Mouse (Mus musculus): ENCODE measurements around the gene Nt5c. TPM values are rescaled to one million over a fixed set of nuclear protein-coding genes. Genes with fewer than 3 reads are reported as not detected.
A peak's percentile ranks its signal among the peaks of the same experiment; 100 is the strongest.

Nt5c gene
- polyA plus RNA-seq, 1 experiment: 145 TPM

DNA sequence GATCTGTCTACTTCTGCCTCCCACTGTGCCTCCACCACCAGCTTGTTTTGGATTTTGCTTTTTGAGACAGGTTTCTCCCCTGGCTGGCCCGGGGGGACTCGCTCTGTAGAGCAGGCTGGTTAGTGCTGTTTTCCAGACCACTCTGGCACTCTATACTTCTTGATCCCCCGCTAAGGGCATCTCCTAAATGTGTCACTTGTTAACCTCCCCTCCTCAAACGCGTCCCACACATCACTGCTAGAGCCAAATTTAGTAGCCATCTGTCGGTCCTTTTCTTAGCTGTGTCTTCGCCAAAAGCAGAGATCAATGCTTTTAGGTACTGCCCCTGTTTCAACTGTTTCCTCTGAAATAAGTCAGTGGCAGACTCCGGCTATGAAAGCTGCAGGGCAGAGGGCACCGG lies 27.0 kb upstream of the Nt5c start:
- H3K27ac ChIP-seq (ENCODE audit: control insufficient read depth, insufficient read depth, low read length): no peak overlapping the region
- TF ChIP-seq CTCF (IDR thresholded peaks at IDR 0.05; ENCODE audit: borderline replicate concordance, control insufficient read depth, extremely low read depth, insufficient read depth, low read length, poor library complexity) (no peak), POLR2A (IDR thresholded peaks at IDR 0.05; ENCODE audit: control insufficient read depth, extremely low read depth, insufficient read depth, low read length, poor library complexity) (no peak)
- peaks cover 12% of the 10 kb centered on the region for H3K36me3 ChIP-seq (ENCODE audit: control insufficient read depth, insufficient read depth, low read length)
- 91% methylated on average over 9 of the region's 9 CpGs for WGBS
- H3K4me3 ChIP-seq (ENCODE audit: control insufficient read depth, insufficient read depth, low read length): no peak overlapping the region
- H3K27me3 ChIP-seq (ENCODE audit: control insufficient read depth, insufficient read depth, low read length): no peaks in the 10 kb centered on the region
- H3K4me1 ChIP-seq (replicated peaks; ENCODE audit: control insufficient read depth, insufficient read depth, low read length): peaks cover 5% of the 10 kb centered on the region
- no peak for DNase-seq

DNA sequence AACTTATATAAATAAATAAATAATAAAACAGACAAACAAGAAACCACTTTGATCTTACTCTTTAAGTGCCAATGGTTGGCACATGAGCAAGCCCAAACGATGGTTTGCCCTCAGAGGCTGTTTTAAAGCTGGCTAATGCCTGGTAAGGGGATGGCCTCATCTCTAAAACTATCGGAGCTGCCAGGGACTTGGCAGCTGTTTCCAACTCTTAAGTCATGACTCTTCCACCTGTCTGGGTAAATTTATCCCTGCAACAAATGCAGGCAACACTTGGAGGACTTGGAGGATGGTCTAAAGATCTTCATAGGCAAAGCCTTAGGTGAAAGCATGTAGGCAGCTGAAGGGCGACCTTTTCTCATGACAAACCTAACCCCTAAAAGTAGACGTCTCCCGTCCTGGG lies 25.3 kb upstream of the Nt5c start:
- peaks cover under 1% of the 10 kb centered on the region; the same call in 1 of the 2 replicates for H3K36me3 ChIP-seq (ENCODE audit: control insufficient read depth, insufficient read depth, low read length)
- no peak overlapping the region for H3K27ac ChIP-seq (ENCODE audit: control insufficient read depth, insufficient read depth, low read length)
- 94% methylated on average over 5 of the region's 5 CpGs for WGBS
- H3K27me3 ChIP-seq (ENCODE audit: control insufficient read depth, insufficient read depth, low read length): no peaks in the 10 kb centered on the region
- no peak for DNase-seq
- H3K4me1 ChIP-seq (replicated peaks; ENCODE audit: control insufficient read depth, insufficient read depth, low read length): peaks cover 11% of the 10 kb centered on the region
- no peak for TF ChIP-seq POLR2A (IDR thresholded peaks at IDR 0.05; ENCODE audit: control insufficient read depth, extremely low read depth, insufficient read depth, low read length, poor library complexity)
- no peak for TF ChIP-seq CTCF (IDR thresholded peaks at IDR 0.05; ENCODE audit: borderline replicate concordance, control insufficient read depth, extremely low read depth, insufficient read depth, low read length, poor library complexity)
- no peak overlapping the region for H3K4me3 ChIP-seq (ENCODE audit: control insufficient read depth, insufficient read depth, low read length)

DNA sequence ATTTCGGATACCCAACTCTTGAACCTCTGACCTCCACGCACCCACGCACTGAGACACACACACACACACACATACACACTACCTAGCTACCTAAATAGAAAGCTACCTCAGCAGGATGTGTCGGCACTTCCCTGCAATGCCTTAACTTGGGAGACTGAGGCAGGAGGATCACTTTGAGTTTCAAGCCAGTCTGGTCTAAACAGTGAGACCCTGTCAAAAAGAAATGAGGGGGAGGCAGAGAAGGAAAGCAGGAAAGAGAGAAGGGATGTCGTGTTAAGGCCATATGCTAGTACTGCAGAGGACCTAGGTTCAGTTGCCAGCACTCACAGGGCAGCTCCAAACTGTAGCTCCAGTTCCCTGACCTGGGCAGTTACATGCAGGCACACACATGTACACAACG lies 23.4 kb upstream of the Nt5c start:
- Histone ChIP-seq H3K27ac (ENCODE audit: control insufficient read depth, insufficient read depth, low read length) (no peak overlapping the region), H3K4me1 (replicated peaks; ENCODE audit: control insufficient read depth, insufficient read depth, low read length) (peaks cover 28% of the 10 kb centered on the region), H3K4me3 (ENCODE audit: control insufficient read depth, insufficient read depth, low read length) (no peak overlapping the region), H3K27me3 (ENCODE audit: control insufficient read depth, insufficient read depth, low read length) (no peaks in the 10 kb centered on the region), H3K36me3 (ENCODE audit: control insufficient read depth, insufficient read depth, low read length) (no peaks in the 10 kb centered on the region)
- no peak for TF ChIP-seq POLR2A (IDR thresholded peaks at IDR 0.05; ENCODE audit: control insufficient read depth, extremely low read depth, insufficient read depth, low read length, poor library complexity)
- TF ChIP-seq CTCF (IDR thresholded peaks at IDR 0.05; ENCODE audit: borderline replicate concordance, control insufficient read depth, extremely low read depth, insufficient read depth, low read length, poor library complexity): no peak
- 74% methylated on average over 6 of the region's 6 CpGs for WGBS
- no peak for DNase-seq

DNA sequence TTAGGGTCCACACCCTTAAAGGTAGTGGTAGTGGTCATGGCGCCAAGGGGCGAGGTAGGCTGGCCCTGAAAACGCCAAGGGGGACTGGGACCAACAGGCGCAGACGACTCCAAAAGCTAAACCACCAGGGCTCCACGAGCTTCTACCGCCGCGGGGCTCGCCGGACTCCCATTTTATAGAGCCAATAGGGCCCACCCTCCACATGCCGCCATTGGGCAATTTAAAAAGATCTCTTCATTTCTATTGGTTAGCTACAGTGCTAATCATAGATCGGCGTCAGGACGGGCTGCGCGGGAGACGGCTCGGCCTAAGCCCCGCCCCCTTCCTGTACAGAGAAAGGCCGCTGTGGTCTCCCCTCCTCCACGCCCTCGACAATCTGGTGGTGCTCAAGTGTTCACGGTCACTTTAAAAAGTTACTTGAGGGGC lies 22.6 kb upstream of the Nt5c start, which contains the start of gene Jpt1:
Jpt1 (minus strand) TSS at position 150 of the 426 bp plus-strand sequence.
- TF ChIP-seq POLR2A (IDR thresholded peaks at IDR 0.05; ENCODE audit: control insufficient read depth, extremely low read depth, insufficient read depth, low read length, poor library complexity) (peak; percentile 100), CTCF (IDR thresholded peaks at IDR 0.05; ENCODE audit: borderline replicate concordance, control insufficient read depth, extremely low read depth, insufficient read depth, low read length, poor library complexity) (no peak)
- Histone ChIP-seq H3K36me3 (ENCODE audit: control insufficient read depth, insufficient read depth, low read length) (no peaks in the 10 kb centered on the region), H3K27ac (ENCODE audit: control insufficient read depth, insufficient read depth, low read length) (peak within 1 kb of the TSS; percentile 60), H3K4me1 (replicated peaks; ENCODE audit: control insufficient read depth, insufficient read depth, low read length) (peaks cover 33% of the 10 kb centered on the region), H3K27me3 (ENCODE audit: control insufficient read depth, insufficient read depth, low read length) (no peaks in the 10 kb centered on the region), H3K4me3 (ENCODE audit: control insufficient read depth, insufficient read depth, low read length) (peak within 1 kb of the TSS; percentile 84)
- under 1% methylated on average over 24 of the region's 24 CpGs for WGBS
- DNase-seq: peak; percentile 98

DNA sequence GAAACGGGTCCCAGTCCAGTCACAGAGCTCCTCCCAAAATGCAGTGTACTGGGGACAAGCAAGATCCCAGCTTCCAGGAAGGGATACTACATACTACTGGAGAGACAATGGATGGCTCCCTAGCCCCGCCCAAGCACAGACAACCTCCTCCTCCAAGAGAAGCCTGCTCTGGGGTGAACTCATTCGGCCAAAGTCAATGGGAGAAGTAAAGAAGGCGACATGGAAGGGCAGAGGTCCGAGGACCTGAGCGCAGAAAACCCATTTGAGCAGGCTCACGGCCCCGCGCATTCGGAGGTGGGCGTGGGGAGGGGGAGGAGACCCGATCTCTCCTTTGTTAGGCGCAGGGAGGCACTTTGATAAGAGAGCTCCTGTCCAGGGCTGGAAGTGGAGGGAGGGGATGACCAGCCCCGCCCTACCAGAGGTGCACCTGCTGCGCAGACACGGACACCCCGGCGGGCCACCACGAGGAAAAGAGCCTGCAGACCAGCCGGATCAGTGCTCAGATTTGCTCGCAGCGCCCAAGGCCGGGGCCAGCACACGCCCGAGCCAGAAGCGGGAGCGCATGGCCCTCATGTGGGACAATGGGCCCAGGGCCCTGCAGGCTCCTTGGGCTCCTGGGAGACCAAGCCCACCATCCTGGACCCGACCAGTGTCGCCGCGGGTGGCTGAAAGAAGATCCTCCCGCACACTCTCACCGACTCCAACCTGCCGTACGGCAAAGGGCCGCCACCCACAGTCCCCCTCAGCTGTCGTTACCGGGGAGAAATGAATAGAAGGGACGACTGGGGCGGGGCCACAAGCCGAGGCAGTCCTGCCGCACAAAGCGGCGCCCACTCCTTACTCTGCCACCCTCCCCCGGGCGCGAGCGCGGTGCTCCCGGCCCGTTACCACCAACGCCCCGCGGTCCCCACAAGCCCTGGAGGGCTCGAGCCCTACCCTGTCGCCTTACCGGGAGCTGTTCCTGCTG lies 21.9 kb upstream of the Nt5c start:
- WGBS: under 1% methylated on average over 57 of the region's 57 CpGs
- H3K36me3 ChIP-seq (ENCODE audit: control insufficient read depth, insufficient read depth, low read length): no peaks in the 10 kb centered on the region
- no peaks in the 10 kb centered on the region for H3K27me3 ChIP-seq (ENCODE audit: control insufficient read depth, insufficient read depth, low read length)
- H3K27ac ChIP-seq (ENCODE audit: control insufficient read depth, insufficient read depth, low read length): peak overlapping the region; percentile 60
- H3K4me1 ChIP-seq (replicated peaks; ENCODE audit: control insufficient read depth, insufficient read depth, low read length): peaks cover 37% of the 10 kb centered on the region
- H3K4me3 ChIP-seq (ENCODE audit: control insufficient read depth, insufficient read depth, low read length): peak overlapping the region; percentile 84
- no peak for TF ChIP-seq CTCF (IDR thresholded peaks at IDR 0.05; ENCODE audit: borderline replicate concordance, control insufficient read depth, extremely low read depth, insufficient read depth, low read length, poor library complexity)
- no peak for TF ChIP-seq POLR2A (IDR thresholded peaks at IDR 0.05; ENCODE audit: control insufficient read depth, extremely low read depth, insufficient read depth, low read length, poor library complexity)
- DNase-seq: peak; percentile 55

DNA sequence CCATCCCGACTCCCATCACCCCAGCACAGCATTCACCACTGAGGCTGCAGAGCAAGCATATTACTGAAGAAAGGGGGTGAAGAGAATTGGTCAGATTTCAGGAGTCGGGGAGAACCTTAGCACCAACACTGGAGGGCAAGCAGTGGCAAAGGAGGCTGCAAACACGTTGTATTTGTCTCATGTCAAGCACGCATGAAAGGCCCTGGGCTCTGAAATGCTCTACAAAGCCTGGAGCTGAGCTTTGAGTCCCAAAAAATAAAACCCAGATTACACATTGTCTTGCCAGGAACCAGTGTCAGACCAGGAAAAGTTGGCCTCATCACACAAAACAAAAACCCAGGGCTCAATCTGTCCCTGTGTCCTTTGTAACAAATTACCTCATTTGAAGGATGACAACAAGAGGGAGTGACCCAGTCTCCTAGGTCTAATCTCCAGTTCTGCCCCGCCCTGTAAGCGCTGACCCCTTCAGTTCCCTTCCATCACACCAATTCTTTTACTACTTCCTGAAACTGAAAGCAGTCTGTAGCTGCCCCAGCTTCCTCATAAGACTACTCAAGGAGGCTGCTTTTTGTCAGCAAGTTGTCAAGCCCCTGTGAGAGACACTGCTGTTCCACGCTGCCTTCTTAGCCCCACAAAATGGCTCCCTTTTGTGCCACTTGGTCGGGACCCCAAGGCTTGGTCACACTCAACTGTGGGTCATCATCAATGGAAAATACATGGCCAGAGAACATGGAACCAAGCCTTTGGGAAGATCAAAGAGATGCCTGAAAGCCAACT lies 20.9 kb upstream of the Nt5c start:
- Histone ChIP-seq H3K4me3 (ENCODE audit: control insufficient read depth, insufficient read depth, low read length) (peak overlapping the region; percentile 84), H3K27me3 (ENCODE audit: control insufficient read depth, insufficient read depth, low read length) (no peaks in the 10 kb centered on the region), H3K36me3 (ENCODE audit: control insufficient read depth, insufficient read depth, low read length) (no peaks in the 10 kb centered on the region), H3K27ac (ENCODE audit: control insufficient read depth, insufficient read depth, low read length) (peak overlapping the region; percentile 60; the same call in 1 of the 2 replicates), H3K4me1 (replicated peaks; ENCODE audit: control insufficient read depth, insufficient read depth, low read length) (peaks cover 43% of the 10 kb centered on the region)
- no peak for TF ChIP-seq POLR2A (IDR thresholded peaks at IDR 0.05; ENCODE audit: control insufficient read depth, extremely low read depth, insufficient read depth, low read length, poor library complexity)
- no peak for TF ChIP-seq CTCF (IDR thresholded peaks at IDR 0.05; ENCODE audit: borderline replicate concordance, control insufficient read depth, extremely low read depth, insufficient read depth, low read length, poor library complexity)
- 22% methylated on average over 8 of the region's 8 CpGs for WGBS
- DNase-seq: peak; percentile 56
